ENCODE assay signal across 19 mouse cellular contexts in genomic region chr8:117529177-117529576, GRCm38 (mm10). TPM values are rescaled to one million over a fixed set of nuclear protein-coding genes. Genes with fewer than 3 reads are reported as not detected.
DNase-seq lines count a peak whose midpoint lies in the region; ATAC-seq and TF ChIP-seq lines count a peak whose summit lies in the region.
"Had no signal": no experiment of that assay in that cellular context is flagged by ENCODE, and none has a peak within 500 bp of the region (broad histone marks: within the 10 kb centered on the region; RNA-seq: fewer than 3 reads in every experiment).

No protein-coding gene starts in this region.

- H3K27ac ChIP-seq in limb, embryonic 13.5 days = no peak overlapping the region
- no peak overlapping the region for H3K27ac ChIP-seq in limb, embryonic 10.5 days
- H3K27ac ChIP-seq in CH12.LX (ENCODE audit: insufficient read depth, low read depth) = peak overlapping the region; percentile 60; the same call in 1 of the 2 replicates
- H3K27ac ChIP-seq in small intestine, adult 2 months (ENCODE audit: insufficient read depth, low read depth, low read length) = peak overlapping the region; percentile 35; the same call in 1 of the 2 replicates
- H3K27ac ChIP-seq: embryonic facial prominence, embryonic 12.5 days; heart, embryonic 10.5 days; hindbrain, embryonic 10.5 days; hindbrain, embryonic 14.5 days had no signal

- no peak overlapping the region for H3K9ac ChIP-seq in limb, embryonic 13.5 days
- H3K9ac ChIP-seq in CH12.LX (ENCODE audit: insufficient read depth, low read depth) = peak overlapping the region; percentile 11; the same call in 1 of the 2 replicates
- H3K9ac ChIP-seq: embryonic facial prominence, embryonic 12.5 days; hindbrain, embryonic 14.5 days had no signal

- H3K4me3 ChIP-seq in limb, embryonic 13.5 days = no peak overlapping the region
- no peak overlapping the region for H3K4me3 ChIP-seq in limb, embryonic 10.5 days
- no peak overlapping the region for H3K4me3 ChIP-seq in CH12.LX (replicated peaks in 1 of 3; ENCODE audit: low read depth in 2 of 3, low read length in 2 of 3, poor library complexity in 1 of 3)
- no peak overlapping the region for H3K4me3 ChIP-seq in small intestine, adult 2 months (ENCODE audit: low read depth, low read length)
- H3K4me3 ChIP-seq: embryonic facial prominence, embryonic 12.5 days; heart, embryonic 10.5 days; hindbrain, embryonic 10.5 days had no signal

- TF ChIP-seq RAD21 in CH12.LX (IDR thresholded peaks at IDR 0.05; ENCODE audit: low read depth, low read length) = no peak

- dilution Hi-C loops in CH12.LX (cut with MboI; ENCODE audit: extremely low pct_ligation_motif_present, extremely low pct_unique_long_range_greater_than_20kb, low sequenced_read_pairs) = no loop called here

- TF ChIP-seq EP300 in CH12.LX (IDR thresholded peaks at IDR 0.05; ENCODE audit: low read length) = peak; percentile 37; the same call in 1 of the 2 replicates

- in situ Hi-C loops in CH12.LX (cut with MboI; ENCODE audit: low pct_ligation_motif_present, low pct_unique_long_range_greater_than_20kb, low sequenced_read_pairs) = no loop called here

- peaks cover 89% of the 10 kb centered on the region for H3K79me2 ChIP-seq in CH12.LX (replicated peaks; ENCODE audit: control insufficient read depth, extremely low read depth, insufficient read depth, poor library complexity, severe bottlenecking)

- H3K4me2 ChIP-seq in limb, embryonic 13.5 days (replicated peaks) = no peak overlapping the region
- peak overlapping the region; percentile 29; the same call in 1 of the 2 replicates for H3K4me2 ChIP-seq in CH12.LX (ENCODE audit: insufficient read depth, low read depth, poor library complexity, severe bottlenecking)
- H3K4me2 ChIP-seq: embryonic facial prominence, embryonic 12.5 days; hindbrain, embryonic 14.5 days had no signal

- 65% methylated on average over 5 of the region's 5 CpGs for WGBS in limb, embryonic 13.5 days
- 83% methylated on average over 5 of the region's 5 CpGs for WGBS in limb, embryonic 10.5 days
- WGBS in small intestine, adult 2 months = 69% methylated on average over 5 of the region's 5 CpGs

- DNase-seq in limb, embryonic 10.5 days (ENCODE audit: low spot score) = no peak
- peak; percentile 50 for DNase-seq in thymus, postnatal 0 days (ENCODE audit: low spot score)
- no peak for DNase-seq in thymus, postnatal 10 days (ENCODE audit: low spot score in 2 of 2)
- peak; percentile 57 for DNase-seq in CH12.LX (ENCODE audit: extremely low read depth)
- no peak for DNase-seq in cerebellum, adult 11 months
- DNase-seq: adrenal gland, adult 2 months; adrenal gland, postnatal 25 days; cerebellum, adult 8-10 months; cerebellum, postnatal 14 days; gastrocnemius, postnatal 10 days; heart, adult 18-20 months had no signal

- H3K27me3 ChIP-seq in limb, embryonic 13.5 days = no peaks in the 10 kb centered on the region
- no peaks in the 10 kb centered on the region for H3K27me3 ChIP-seq in limb, embryonic 10.5 days (ENCODE audit: low read depth, poor library complexity, severe bottlenecking)
- H3K27me3 ChIP-seq in CH12.LX (replicated peaks) = no peaks in the 10 kb centered on the region
- H3K27me3 ChIP-seq in small intestine, adult 2 months (ENCODE audit: control insufficient read depth, insufficient read depth, low read length) = no peaks in the 10 kb centered on the region
- H3K27me3 ChIP-seq: embryonic facial prominence, embryonic 12.5 days had no signal

- TF ChIP-seq POLR2A in CH12.LX (IDR thresholded peaks at IDR 0.05; ENCODE audit: low read depth, low read length) = no peak
- no peak for TF ChIP-seq POLR2A in small intestine, adult 2 months (IDR thresholded peaks at IDR 0.05; ENCODE audit: low read depth, low read length)

- no peaks in the 10 kb centered on the region for H3K36me3 ChIP-seq in limb, embryonic 13.5 days
- H3K36me3 ChIP-seq in limb, embryonic 10.5 days = no peaks in the 10 kb centered on the region
- H3K36me3 ChIP-seq in CH12.LX (replicated peaks in 1 of 2; ENCODE audit: control insufficient read depth in 1 of 2, insufficient read depth in 1 of 2, low read length in 1 of 2) = peaks cover 0 to 36% of the 10 kb centered on the region in 2 experiments
- H3K36me3 ChIP-seq in small intestine, adult 2 months (ENCODE audit: control insufficient read depth, insufficient read depth, low read length) = no peaks in the 10 kb centered on the region
- H3K36me3 ChIP-seq: embryonic facial prominence, embryonic 12.5 days; heart, embryonic 10.5 days; hindbrain, embryonic 10.5 days had no signal

- peak; percentile 32; the same call in 1 of the 2 replicates for ATAC-seq in limb, embryonic 13.5 days (ENCODE audit: low FRiP score, low read depth)
- no peak for ATAC-seq in inflammation-experienced regulatory T-cells, adult 6 months
- ATAC-seq: forebrain, embryonic 16.5 days had no signal

- H3K4me1 ChIP-seq in limb, embryonic 13.5 days = 0 out of 2 replicates have a peak, but pooled peaks cover 2% of the 10 kb centered on the region
- H3K4me1 ChIP-seq in limb, embryonic 10.5 days = peaks cover 10% of the 10 kb centered on the region
- peaks cover 52 to 89% of the 10 kb centered on the region in 2 experiments for H3K4me1 ChIP-seq in CH12.LX (ENCODE audit: control insufficient read depth in 1 of 2, insufficient read depth in 2 of 2)
- peaks cover 17% of the 10 kb centered on the region; the same call in 1 of the 2 replicates for H3K4me1 ChIP-seq in small intestine, adult 2 months (ENCODE audit: control insufficient read depth, insufficient read depth, insufficient read length, low read length)
- H3K4me1 ChIP-seq: embryonic facial prominence, embryonic 12.5 days had no signal

- no peak for TF ChIP-seq CTCF in CH12.LX (conservative IDR thresholded peaks at IDR 0.05 in 1 of 2, IDR thresholded peaks at IDR 0.05 in 1 of 2; ENCODE audit: low read depth in 2 of 2, low read length in 2 of 2)
- TF ChIP-seq CTCF in small intestine, adult 2 months (IDR thresholded peaks at IDR 0.05; ENCODE audit: extremely low read depth, insufficient read length, insufficient replicate concordance, low read depth, low read length) = no peak

- H3K9me3 ChIP-seq in limb, embryonic 13.5 days = no peaks in the 10 kb centered on the region
- no peaks in the 10 kb centered on the region for H3K9me3 ChIP-seq in limb, embryonic 10.5 days (replicated peaks)
- peaks cover 2% of the 10 kb centered on the region for H3K9me3 ChIP-seq in CH12.LX (replicated peaks; ENCODE audit: low read length)
- H3K9me3 ChIP-seq: embryonic facial prominence, embryonic 12.5 days; heart, embryonic 10.5 days; hindbrain, embryonic 10.5 days had no signal

TF ChIP-seq in CH12.LX, 34 proteins besides CTCF, POLR2A, EP300 and RAD21:
- 0 out of 2 replicates have a peak, but pooled peaks have one; percentile 11 for TF ChIP-seq BHLHE40 (IDR thresholded peaks at IDR 0.05; ENCODE audit: low read depth, low read length)
- TF ChIP-seq ZNF384 (IDR thresholded peaks at IDR 0.05; ENCODE audit: low read depth, low read length) = peak; percentile 57
- no peak; the same call in 1 of the 2 replicates for TF ChIP-seq ETS1 (conservative IDR thresholded peaks at IDR 0.05; ENCODE audit: low read depth, low read length)
- 0 out of 2 replicates have a peak, but pooled peaks have one; percentile 12 for TF ChIP-seq MEF2A (IDR thresholded peaks at IDR 0.05; ENCODE audit: borderline replicate concordance, low read depth, low read length)
- TF ChIP-seq MAX (IDR thresholded peaks at IDR 0.05; ENCODE audit: low read length) = no peak
- 0 out of 2 replicates have a peak, but pooled peaks have one; percentile 35 for TF ChIP-seq TCF12 (IDR thresholded peaks at IDR 0.05; ENCODE audit: low read depth, low read length)
- TF ChIP-seq TBP (conservative IDR thresholded peaks at IDR 0.05; ENCODE audit: low read depth, low read length) = no peak

RNA-seq across cellular contexts. Expression of gene Plcg2, which starts 31.1 kb away (rescaled TPM):
- 2.4 and 3.5 TPM in 2 replicates for polyA plus RNA-seq in limb, embryonic 13.5 days (2015; fragmentation: Nextera tagmentation; extraction: Ambion mirVana)
- polyA plus RNA-seq in limb, embryonic 10.5 days (2016; fragmentation: Nextera tagmentation; extraction: Ambion mirVana) = 6.0 and 10.0 TPM in 2 replicates
- 7.8 and 8.4 TPM in 2 replicates for polyA plus RNA-seq in thymus, postnatal 0 days (2015; fragmentation: Nextera tagmentation; extraction: Ambion mirVana)
- total RNA-seq in CH12.LX (2012; rRNA removed) (194 and 205 TPM in 2 replicates), CH12.LX (2014; rRNA removed) (129 and 139 TPM in 2 replicates)
- polyA plus RNA-seq in CH12.LX (2012; ENCODE audit: insufficient read length, low read depth) = 177 and 196 TPM in 2 replicates
- 8.1 and 14.6 TPM in 2 replicates for polyA plus RNA-seq in small intestine, adult 2 months (2012; rRNA removed)
- polyA plus RNA-seq in inflammation-experienced regulatory T-cells, adult 6 months (2017; shearing (Covaris generic)) = under 1 TPM; 0.11 to 0.40 (median 0.21) TPM

Comparison
In these comparisons a context has a peak if more than half of its experiments do, and no peak if none do; other contexts are left out.
1. DNase-seq: peak in thymus, postnatal 0 days (single experiment) and CH12.LX (single experiment); none in limb, embryonic 10.5 days (single experiment), thymus, postnatal 10 days (0 of 2) and cerebellum, adult 11 months (single experiment).
2. H3K27ac ChIP-seq: peak in CH12.LX (single experiment) and small intestine, adult 2 months (single experiment); none in limb, embryonic 13.5 days (single experiment) and limb, embryonic 10.5 days (single experiment).
3. RNA of gene Plcg2, which starts 31.1 kb away (polyA plus RNA-seq): 177 to 196 TPM in CH12.LX; 8.1 to 14.6 TPM in small intestine, adult 2 months, 7.8 to 8.4 TPM in thymus, postnatal 0 days, 6.0 to 10.0 TPM in limb, embryonic 10.5 days, 2.4 to 3.5 TPM in limb, embryonic 13.5 days and 0.11 to 0.40 TPM in inflammation-experienced regulatory T-cells, adult 6 months; every median in the first group is over 10 times any median in the second.